Mouse (Mus musculus): Measurements from ENCODE around the gene Slco3a1.

- no peak for TF ChIP-seq CTCF (IDR thresholded peaks at IDR 0.05; ENCODE audit: borderline replicate concordance, insufficient read depth, low read length)
- no peak for TF ChIP-seq POLR2A (IDR thresholded peaks at IDR 0.05; ENCODE audit: low read depth, low read length)
Observed at GRCm38 (mm10) chr7:74437534-74437933, 117.0 kb downstream of the Slco3a1 start.
